Mouse (Mus musculus) lung, adult 18-20 months (tissue): ENCODE measurements around the gene Fbxo36.

Experiments used
- DNase-seq, 2 experiments: peaks; one replicate each; pipeline ENCODE4 v3.0.0; 2022; ENCODE audit warnings: mixed read lengths in 2 of 2

Gene Fbxo36

GRCm38 (mm10) chr1:84891746-84892145, 52.1 kb downstream of the Fbxo36 start:
- no peak for DNase-seq

GRCm38 (mm10) chr1:84897364-84897763, 57.7 kb downstream of the Fbxo36 start:
- DNase-seq: no peak

- DNase-seq: no peak
These were observed 59.5 kb downstream of the Fbxo36 start for GRCm38 (mm10) chr1:84899156-84899555.

- DNase-seq: no peak
These were observed 64.8 kb downstream of the Fbxo36 start for GRCm38 (mm10) chr1:84904467-84904866.

GRCm38 (mm10) chr1:84910177-84910804, 70.7 kb downstream of the Fbxo36 start:
- no peak for DNase-seq

- no peak for DNase-seq
These were observed 72.9 kb downstream of the Fbxo36 start for GRCm38 (mm10) chr1:84912571-84912970.

- DNase-seq: no peak
These were observed 75.4 kb downstream of the Fbxo36 start for GRCm38 (mm10) chr1:84915010-84915409.

GRCm38 (mm10) chr1:84918865-84919264, 79.2 kb downstream of the Fbxo36 start:
- DNase-seq: no peak

GRCm38 (mm10) chr1:84923432-84923831, 83.8 kb downstream of the Fbxo36 start:
- no peak for DNase-seq

- peak; percentile 12 to 17 for DNase-seq
These were observed 84.5 kb downstream of the Fbxo36 start for GRCm38 (mm10) chr1:84924134-84924533.

GRCm38 (mm10) chr1:84925599-84925998, 86.0 kb downstream of the Fbxo36 start:
- no peak for DNase-seq

GRCm38 (mm10) chr1:84933472-84934150, 94.0 kb downstream of the Fbxo36 start:
- DNase-seq: peak; percentile 54 to 62

GRCm38 (mm10) chr1:84934151-84934502, 94.5 kb downstream of the Fbxo36 start:
- DNase-seq: no peak

GRCm38 (mm10) chr1:84934503-84935333, 95.1 kb downstream of the Fbxo36 start, which contains the start of gene Slc16a14:
Slc16a14 (minus strand) TSS chr1:84935134.
- no peak for DNase-seq

GRCm38 (mm10) chr1:84935668-84936067, 96.0 kb downstream of the Fbxo36 start:
- peak; percentile 56 to 65 for DNase-seq

GRCm38 (mm10) chr1:84936716-84937510, 97.3 kb downstream of the Fbxo36 start:
- no peak for DNase-seq

- DNase-seq: no peak
These were observed 99.8 kb downstream of the Fbxo36 start for GRCm38 (mm10) chr1:84939466-84939865.

GRCm38 (mm10) chr1:84940322-84940721, 100.7 kb downstream of the Fbxo36 start:
- DNase-seq: no peak

- DNase-seq: no peak
These were observed 103.0 kb downstream of the Fbxo36 start for GRCm38 (mm10) chr1:84942666-84943065.

GRCm38 (mm10) chr1:84943549-84943948, 103.9 kb downstream of the Fbxo36 start:
- no peak for DNase-seq

- no peak for DNase-seq
These were observed 106.3 kb downstream of the Fbxo36 start for GRCm38 (mm10) chr1:84945950-84946349.

- no peak for DNase-seq
These were observed 107.7 kb downstream of the Fbxo36 start for GRCm38 (mm10) chr1:84947390-84947789.
